Mouse (Mus musculus) kidney, embryonic 16.5 days (tissue): ENCODE measurements around the gene Mcm3ap. TPM values are rescaled to one million over a fixed set of nuclear protein-coding genes. Genes with fewer than 3 reads are reported as not detected.

ENCODE experiments used
- ATAC-seq: fragments of 200-750 bp; cut with Nextera tagmentation; 2 replicates; pipeline ENCODE4 v1.8.0; 2017; ENCODE audit warnings: moderate TSS enrichment; ENCODE audit not compliant: low FRiP score, low TSS enrichment
- H3K27ac ChIP-seq: fragments of 300-500 bp; sonication (generic); 2 replicates; pipeline ENCODE4 v1.5.1; 2014; ENCODE audit warnings: low read length
- H3K27me3 ChIP-seq: fragments of 300-500 bp; sonication (generic); 2 replicates; pipeline ENCODE4 v1.6.1; 2014; ENCODE audit warnings: low read length, control low read depth, mixed read lengths; ENCODE audit not compliant: insufficient read depth
- H3K36me3 ChIP-seq: fragments of 300-500 bp; sonication (generic); 2 replicates; pipeline ENCODE4 v1.6.1; 2014; ENCODE audit warnings: low read length, control low read depth, mixed read lengths; ENCODE audit not compliant: insufficient read depth
- H3K4me1 ChIP-seq: fragments of 300-500 bp; sonication (generic); 2 replicates; pipeline ENCODE4 v1.6.1; 2014; ENCODE audit warnings: low read length, control low read depth, mixed read lengths; ENCODE audit not compliant: insufficient read depth
- H3K4me2 ChIP-seq: fragments of 300-500 bp; sonication (generic); replicated peaks from 2 replicates; pipeline ENCODE4 v1.6.1; 2014; ENCODE audit warnings: low read depth, low read length
- H3K4me3 ChIP-seq: fragments of 300-500 bp; sonication (generic); 2 replicates; pipeline ENCODE4 v1.5.1; 2014; ENCODE audit warnings: mild to moderate bottlenecking, low read length
- H3K9ac ChIP-seq: fragments of 300-500 bp; sonication (generic); replicated peaks from 2 replicates; pipeline ENCODE4 v1.6.1; 2014; ENCODE audit warnings: low read length
- H3K9me3 ChIP-seq: fragments of 300-500 bp; sonication (generic); 2 replicates; pipeline ENCODE4 v1.6.1; 2016; ENCODE audit warnings: low read length, control low read depth
- WGBS: fragments of 180-500 bp; shearing (Covaris S2); extraction: QIAGEN DNeasy Blood & Tissue Kit; methylation state at CpG from one replicate; pipeline ENCODE4 v1.1.7; 2014; 5-methylcytosine and 5-hydroxymethylcytosine counted together
- polyA plus RNA-seq: library from polyadenylated mRNA; unstranded; fragments of >200 nt; fragmentation: Nextera tagmentation; extraction: Ambion mirVana; gene quantifications from 2 replicates; pipeline ENCODE4 v1.2.1, GENCODE M21; 2015

Gene Mcm3ap
- polyA plus RNA-seq, 1 experiment from 2014 or later, result 50.2 TPM

DNA sequence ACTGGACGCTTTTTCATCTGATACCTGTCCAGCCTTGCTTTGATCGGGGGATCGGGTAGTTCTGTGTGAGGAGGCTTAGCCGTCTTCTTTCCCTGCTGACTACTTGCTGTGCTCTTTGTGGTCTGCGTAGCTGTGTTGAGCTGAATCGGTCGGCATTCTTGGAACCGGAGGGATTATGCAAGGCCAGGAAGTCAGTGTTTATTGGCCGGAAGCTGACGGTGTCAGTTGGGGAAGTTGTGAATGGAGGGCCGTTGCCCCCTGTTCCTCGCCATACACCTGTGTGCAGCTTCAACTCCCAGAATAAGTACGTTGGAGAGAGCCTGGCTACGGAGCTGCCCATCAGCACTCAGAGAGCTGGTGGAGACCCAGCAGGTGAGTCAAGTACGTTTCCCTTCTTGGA, 20.5 kb downstream of the Mcm3ap start:
- Histone ChIP-seq H3K27ac (no peak overlapping the region), H3K4me3 (no peak overlapping the region), H3K9me3 (no peaks in the 10 kb centered on the region), H3K27me3 (no peaks in the 10 kb centered on the region), H3K9ac (no peak overlapping the region), H3K36me3 (peaks cover 86% of the 10 kb centered on the region), H3K4me1 (no peaks in the 10 kb centered on the region), H3K4me2 (no peak overlapping the region)
- ATAC-seq, result no peak
- 95% methylated on average over 15 of the region's 15 CpGs for WGBS

DNA sequence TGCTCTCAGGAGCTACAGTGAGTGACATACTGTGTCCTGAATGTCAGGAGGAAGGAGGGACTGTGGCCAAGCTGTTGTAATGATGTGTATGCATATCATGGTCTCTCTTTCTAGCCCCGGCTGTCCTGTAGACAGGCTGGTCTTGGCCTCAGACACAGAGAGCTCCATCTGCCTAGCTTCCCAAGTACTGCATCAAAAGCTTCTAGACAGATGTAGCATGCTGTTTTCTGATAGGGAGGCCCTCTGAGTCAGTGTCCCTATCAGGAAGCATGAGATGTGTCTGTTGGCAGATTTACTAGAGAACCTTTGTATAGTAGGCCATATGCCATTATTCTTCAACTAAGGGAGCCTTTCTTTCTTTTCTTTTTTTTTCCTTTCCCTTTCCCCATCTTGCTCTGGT, 24.8 kb downstream of the Mcm3ap start:
- no peak overlapping the region for H3K9ac ChIP-seq
- no peaks in the 10 kb centered on the region for H3K27me3 ChIP-seq
- H3K36me3 ChIP-seq, result peaks cover 75% of the 10 kb centered on the region
- ATAC-seq, result no peak
- no peaks in the 10 kb centered on the region for H3K4me1 ChIP-seq
- H3K4me3 ChIP-seq, result no peak overlapping the region
- H3K4me2 ChIP-seq, result no peak overlapping the region
- WGBS, result 79% methylated on average over 1 of the region's 1 CpGs
- H3K27ac ChIP-seq, result no peak overlapping the region
- no peaks in the 10 kb centered on the region for H3K9me3 ChIP-seq

DNA sequence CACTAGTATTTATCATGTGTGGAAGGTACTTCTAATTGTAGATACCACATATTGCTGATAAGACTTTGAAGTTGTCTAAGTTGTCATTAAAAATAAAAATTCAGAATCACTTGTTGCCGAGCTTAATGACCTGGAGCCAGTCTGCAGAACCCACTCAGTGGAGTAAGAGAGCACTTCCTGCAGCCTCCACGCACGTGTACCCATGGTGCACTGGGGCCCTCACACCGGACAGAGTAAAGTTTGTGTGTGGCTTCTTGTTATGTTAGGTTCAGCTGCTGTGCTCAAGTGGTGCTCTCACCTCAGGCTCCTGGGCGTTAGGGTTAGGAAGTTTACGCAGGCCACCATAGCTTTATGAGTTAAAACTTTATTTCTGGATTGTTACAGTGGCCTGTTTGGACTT, 26.8 kb downstream of the Mcm3ap start:
- peaks cover 72% of the 10 kb centered on the region for H3K36me3 ChIP-seq
- no peak overlapping the region for H3K9ac ChIP-seq
- WGBS, result 88% methylated on average over 6 of the region's 6 CpGs
- no peak overlapping the region for H3K4me3 ChIP-seq
- H3K9me3 ChIP-seq, result no peaks in the 10 kb centered on the region
- H3K4me1 ChIP-seq, result no peaks in the 10 kb centered on the region
- no peak overlapping the region for H3K27ac ChIP-seq
- no peaks in the 10 kb centered on the region for H3K27me3 ChIP-seq
- ATAC-seq, result no peak
- H3K4me2 ChIP-seq, result no peak overlapping the region

DNA sequence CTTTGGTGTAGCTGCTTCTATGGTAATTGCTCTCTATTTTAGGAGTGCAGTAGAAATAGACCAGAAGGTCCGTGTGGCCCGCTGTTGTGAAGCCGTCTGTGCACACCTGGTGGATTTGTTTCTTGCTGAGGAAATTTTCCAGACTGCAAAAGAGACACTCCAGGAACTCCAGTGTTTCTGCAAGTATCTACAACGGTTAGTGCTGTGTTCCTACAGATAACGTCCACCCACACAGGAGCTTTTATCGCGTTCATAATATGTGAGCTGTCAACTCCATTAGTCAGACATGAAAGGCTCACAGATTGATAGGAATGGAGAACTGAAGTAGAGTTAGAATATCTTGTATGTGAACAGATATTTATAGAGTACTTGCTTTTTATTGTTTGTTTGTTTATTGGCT, 27.6 kb downstream of the Mcm3ap start:
- Histone ChIP-seq H3K9ac (no peak overlapping the region), H3K36me3 (peaks cover 68% of the 10 kb centered on the region), H3K9me3 (no peaks in the 10 kb centered on the region), H3K27me3 (no peaks in the 10 kb centered on the region), H3K27ac (no peak overlapping the region), H3K4me1 (no peaks in the 10 kb centered on the region), H3K4me3 (no peak overlapping the region), H3K4me2 (no peak overlapping the region)
- ATAC-seq, result no peak
- 94% methylated on average over 7 of the region's 7 CpGs for WGBS

DNA sequence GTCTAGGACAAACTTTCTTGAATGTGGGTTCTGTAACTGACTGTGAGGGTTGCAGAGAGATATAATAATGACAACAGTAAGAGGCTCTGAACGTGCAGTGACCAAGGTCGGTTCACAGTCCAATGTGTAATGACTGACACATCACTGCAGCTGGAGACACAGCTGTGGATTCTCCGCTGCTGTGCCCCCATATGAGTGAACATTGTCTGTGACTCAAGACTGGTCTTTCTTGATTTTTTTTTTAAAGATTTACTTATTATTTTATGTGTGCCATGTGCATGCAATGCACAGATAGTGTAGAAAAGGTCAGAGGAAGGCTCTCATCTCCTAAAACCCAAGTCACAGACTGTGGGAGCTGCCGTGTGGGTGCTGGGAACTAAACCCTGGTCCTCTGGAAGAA, 28.8 kb downstream of the Mcm3ap start:
- no peak overlapping the region for H3K4me3 ChIP-seq
- peaks cover 71% of the 10 kb centered on the region for H3K36me3 ChIP-seq
- no peak overlapping the region for H3K27ac ChIP-seq
- no peaks in the 10 kb centered on the region for H3K9me3 ChIP-seq
- H3K9ac ChIP-seq, result no peak overlapping the region
- H3K4me1 ChIP-seq, result no peaks in the 10 kb centered on the region
- H3K4me2 ChIP-seq, result no peak overlapping the region
- H3K27me3 ChIP-seq, result no peaks in the 10 kb centered on the region
- no peak for ATAC-seq
- WGBS, result 90% methylated on average over 4 of the region's 4 CpGs

DNA sequence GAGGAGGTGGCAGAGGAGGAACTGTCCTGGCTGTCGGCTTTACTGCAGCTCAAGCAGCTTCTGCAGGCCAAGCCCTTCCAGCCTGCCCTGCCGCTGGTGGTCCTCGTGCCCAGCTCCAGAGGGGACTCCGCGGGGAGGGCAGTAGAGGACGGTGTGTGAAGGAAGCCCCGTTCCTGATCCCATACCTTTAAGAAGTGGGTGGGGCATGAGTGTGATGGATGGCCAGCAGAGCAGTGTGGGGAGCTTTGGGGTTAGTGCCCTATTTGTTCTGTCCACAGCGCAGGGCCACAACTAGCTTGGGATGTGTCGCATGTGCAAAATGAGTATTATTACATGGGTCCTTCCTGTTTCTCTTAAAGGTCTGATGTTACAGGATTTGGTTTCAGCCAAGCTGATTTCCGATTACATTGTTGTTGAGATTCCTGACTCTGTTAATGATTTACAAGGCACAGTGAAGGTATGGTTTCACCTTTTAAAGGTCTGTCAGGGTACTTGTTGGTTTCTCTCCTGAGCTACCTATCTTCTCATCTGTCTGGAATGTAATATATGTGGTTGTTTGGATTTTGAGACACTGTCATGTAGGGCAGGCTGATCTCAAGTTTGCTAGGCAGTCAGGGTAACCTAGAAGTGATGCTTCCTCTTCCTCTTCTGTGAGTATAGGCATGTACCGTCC, 35.7 kb downstream of the Mcm3ap start:
- 74% methylated on average over 11 of the region's 11 CpGs for WGBS
- no peak for ATAC-seq
- no peaks in the 10 kb centered on the region for H3K4me1 ChIP-seq

DNA sequence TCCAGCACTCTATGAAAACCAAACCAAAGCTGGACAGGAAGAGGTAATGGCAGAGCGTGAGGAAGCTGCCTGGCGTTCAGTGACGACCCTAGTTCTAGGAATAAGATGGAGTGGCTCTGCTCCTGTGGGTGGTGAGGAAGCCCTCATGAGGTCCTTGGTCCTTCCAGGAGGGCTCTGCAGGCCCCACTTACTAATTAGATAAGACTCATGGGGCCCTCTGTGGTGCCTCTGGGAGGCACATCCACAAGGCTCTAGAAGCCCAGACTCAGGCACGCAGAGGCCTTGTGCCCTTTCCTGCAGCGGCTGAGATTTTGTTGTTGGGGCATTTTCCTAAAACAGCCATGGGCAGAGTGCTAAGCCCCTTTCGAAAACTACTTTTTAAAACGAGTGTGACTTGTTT, 37.1 kb downstream of the Mcm3ap start:
- peaks cover 66% of the 10 kb centered on the region for H3K36me3 ChIP-seq
- ATAC-seq, result no peak
- H3K9ac ChIP-seq, result no peak overlapping the region
- no peaks in the 10 kb centered on the region for H3K9me3 ChIP-seq
- H3K4me1 ChIP-seq, result no peaks in the 10 kb centered on the region
- no peak overlapping the region for H3K4me2 ChIP-seq
- no peaks in the 10 kb centered on the region for H3K27me3 ChIP-seq
- 90% methylated on average over 7 of the region's 7 CpGs for WGBS
- H3K4me3 ChIP-seq, result no peak overlapping the region
- no peak overlapping the region for H3K27ac ChIP-seq

More for the DNA sequence above, 35.7 kb downstream of the Mcm3ap start:
- no peak overlapping the region for H3K4me3 ChIP-seq
- no peak overlapping the region for H3K27ac ChIP-seq
- H3K36me3 ChIP-seq, result peaks cover 68% of the 10 kb centered on the region
- H3K4me2 ChIP-seq, result no peak overlapping the region
- H3K9me3 ChIP-seq, result no peaks in the 10 kb centered on the region
- no peaks in the 10 kb centered on the region for H3K27me3 ChIP-seq
- no peak overlapping the region for H3K9ac ChIP-seq

DNA sequence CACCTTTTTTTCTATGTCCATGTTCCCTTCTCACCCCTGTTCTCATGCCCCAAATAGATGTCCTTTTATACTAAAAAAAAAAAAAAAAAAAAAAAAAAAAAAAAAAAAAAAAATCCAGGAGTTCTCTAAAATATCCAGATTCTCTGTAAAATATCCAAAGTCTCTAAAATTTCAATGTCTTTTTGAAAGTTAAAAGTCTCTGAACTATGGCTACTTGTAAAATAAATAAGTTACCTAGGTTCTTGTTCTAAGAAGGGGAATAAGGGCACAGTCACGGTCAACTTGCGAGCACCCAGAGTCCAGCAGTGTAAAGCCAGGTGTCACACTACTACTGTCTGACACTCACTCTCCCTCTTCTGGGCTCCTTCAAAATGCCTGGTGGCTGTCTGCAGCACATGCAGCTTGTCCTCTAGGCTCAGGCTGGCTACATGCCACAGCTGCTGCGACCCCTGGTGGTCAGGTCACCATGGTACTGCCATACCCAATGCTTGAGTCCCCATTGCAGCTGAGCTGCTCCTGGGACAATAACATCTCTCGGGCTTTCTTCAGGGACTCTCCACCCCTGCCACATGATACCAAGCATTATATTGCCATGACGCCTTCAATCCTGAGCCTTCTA, 44.3 kb downstream of the Mcm3ap start:
- H3K36me3 ChIP-seq, result peaks cover 35% of the 10 kb centered on the region
- 54% methylated on average over 5 of the region's 5 CpGs for WGBS

DNA sequence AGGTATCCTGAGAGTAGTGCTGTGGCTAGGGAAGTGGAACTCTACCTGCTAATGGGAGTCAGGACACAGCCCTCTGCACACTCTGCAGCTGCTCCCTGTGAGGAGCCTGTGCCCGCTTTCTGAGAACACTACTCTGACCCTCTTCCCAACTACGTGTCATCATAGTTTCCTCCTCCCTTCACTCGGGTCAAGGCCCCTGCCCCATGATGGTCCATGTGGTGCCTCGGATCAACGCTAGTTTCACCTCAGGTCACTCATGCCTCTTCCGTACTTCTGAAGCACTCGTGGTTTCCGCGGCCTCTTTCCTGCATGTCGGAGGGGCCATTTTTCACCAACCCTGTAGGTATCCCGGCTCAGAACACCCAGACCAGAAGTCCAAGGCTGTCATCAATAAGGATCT, 62.2 kb downstream of the Mcm3ap start:
- no peaks in the 10 kb centered on the region for H3K9me3 ChIP-seq
- H3K4me1 ChIP-seq, result peaks cover 13% of the 10 kb centered on the region; the same call in 1 of the 2 replicates
- 1% methylated on average over 11 of the region's 11 CpGs for WGBS
- H3K27ac ChIP-seq, result no peak overlapping the region
- peaks cover under 1% of the 10 kb centered on the region; the same call in 1 of the 2 replicates for H3K36me3 ChIP-seq
- H3K27me3 ChIP-seq, result no peaks in the 10 kb centered on the region
- peak overlapping the region; percentile 66 for H3K4me3 ChIP-seq
- peak overlapping the region; percentile 85 for H3K4me2 ChIP-seq
- peak overlapping the region; percentile 74 for H3K9ac ChIP-seq
- ATAC-seq, result no peak; the same call in none of the 2 replicates

More for the DNA sequence above, 44.3 kb downstream of the Mcm3ap start:
- Histone ChIP-seq H3K4me1 (no peaks in the 10 kb centered on the region), H3K27me3 (no peaks in the 10 kb centered on the region), H3K9ac (no peak overlapping the region), H3K9me3 (peaks cover 6% of the 10 kb centered on the region; the same call in 1 of the 2 replicates), H3K27ac (no peak overlapping the region), H3K4me3 (no peak overlapping the region), H3K4me2 (no peak overlapping the region)
- peak; percentile 85 for ATAC-seq

DNA sequence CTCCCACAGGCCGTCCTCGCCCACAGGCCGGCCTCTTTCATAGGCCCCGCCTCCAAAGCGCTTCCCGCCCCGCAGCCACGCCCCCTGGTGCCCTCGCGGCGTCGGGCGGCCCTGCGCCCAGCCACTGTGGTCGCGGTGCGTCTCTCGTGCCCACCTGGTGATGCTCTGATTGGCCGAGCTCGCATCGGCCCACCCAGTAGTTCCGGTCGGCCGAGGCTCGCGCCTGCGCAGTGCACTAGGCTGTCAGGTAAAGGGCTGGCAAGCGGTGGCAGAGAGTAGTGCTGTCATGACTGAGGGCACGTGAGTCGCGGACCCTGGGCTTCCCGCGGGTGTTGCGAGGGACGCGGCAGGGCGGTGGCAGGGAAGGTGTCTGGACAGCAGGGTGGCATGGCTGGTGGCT, 62.6 kb downstream of the Mcm3ap start, which contains the start of gene Lss:
TSS of gene Lss (plus strand) at position 214 of the 400 bp plus-strand sequence.
- Histone ChIP-seq H3K4me1 (peaks cover 13% of the 10 kb centered on the region; the same call in 1 of the 2 replicates), H3K9ac (peak within 1 kb of the TSS; percentile 74), H3K4me3 (peak within 1 kb of the TSS; percentile 66), H3K36me3 (peaks cover 5% of the 10 kb centered on the region; the same call in 1 of the 2 replicates), H3K9me3 (no peaks in the 10 kb centered on the region), H3K27me3 (no peaks in the 10 kb centered on the region), H3K4me2 (peak within 1 kb of the TSS; percentile 85), H3K27ac (peak within 1 kb of the TSS; percentile 39; the same call in 1 of the 2 replicates)
- ATAC-seq, result peak; percentile 100
- WGBS, result under 1% methylated on average over 37 of the region's 37 CpGs
